Mouse (Mus musculus) gastrocnemius, postnatal 36 days (tissue): ENCODE measurements around the gene Hist1h2ad. TPM values are rescaled to one million over a fixed set of nuclear protein-coding genes. Genes with fewer than 3 reads are reported as not detected.
"Not testable (repeated sequence)": the region's sequence is repeated elsewhere in the genome, so short reads cannot be mapped to it uniquely, and the experiment has no call there.

Source experiments
- DNase-seq, 2 experiments: peaks; one replicate each; pipeline ENCODE4 v3.0.0; 2022
- intact Hi-C: fragments of 180-260 bp; cut with DNase I; formaldehyde crosslinking; loops from one replicate; pipeline ENCODE4 v1.15.1; 2025
- total RNA-seq, 2 experiments: library from RNA; stranded (reverse); gene quantifications; 2 replicates each; pipeline ENCODE4 v1.2.3; 2021

Hist1h2ad gene
- total RNA-seq, 2 experiments from 2014 or later: 1.2 to 2.2 TPM

GRCm38 (mm10) chr13:23539821-23540220 lies 34.4 kb upstream of the Hist1h2ad start:
- DNase-seq, intact Hi-C loops: not testable (repeated sequence)

GRCm38 (mm10) chr13:23541497-23541896 lies 32.7 kb upstream of the Hist1h2ad start:
- DNase-seq: no peak
- intact Hi-C loops: no loop called here

- intact Hi-C loops, DNase-seq: not testable (repeated sequence)
Measured at GRCm38 (mm10) chr13:23542225-23542980, 31.8 kb upstream of the Hist1h2ad start.

- intact Hi-C loops: not testable (repeated sequence)
- DNase-seq: peak; percentile 27 to 57
Measured at GRCm38 (mm10) chr13:23542999-23543607, 31.1 kb upstream of the Hist1h2ad start, which contains the start of gene Hist1h2bh. Hist1h2bh (minus strand) TSS chr13:23543392.

GRCm38 (mm10) chr13:23543965-23544786 lies 30.0 kb upstream of the Hist1h2ad start, which contains the start of gene Hist1h3f:
Hist1h3f (plus strand) TSS chr13:23544052.
- intact Hi-C loops: no loop called here
- peak in 1 of 2 experiments; percentile 60 for DNase-seq

- intact Hi-C loops: not testable (repeated sequence)
Measured at GRCm38 (mm10) chr13:23544787-23545120, 29.4 kb upstream of the Hist1h2ad start.

GRCm38 (mm10) chr13:23546694-23547093 lies 27.5 kb upstream of the Hist1h2ad start:
- DNase-seq: no peak
- intact Hi-C loops: no loop called here

More at GRCm38 (mm10) chr13:23544787-23545120, 29.4 kb upstream of the Hist1h2ad start:
- not testable (repeated sequence) for DNase-seq

- intact Hi-C loops: no loop called here
- DNase-seq: no peak
Measured at GRCm38 (mm10) chr13:23550761-23551145, 23.4 kb upstream of the Hist1h2ad start.

- DNase-seq: peak; percentile 38 to 47
- intact Hi-C loops: not testable (repeated sequence)
Measured at GRCm38 (mm10) chr13:23551146-23551834, 22.9 kb upstream of the Hist1h2ad start, which contains the start of gene Hist1h4f. Hist1h4f (minus strand) TSS chr13:23551648.

- intact Hi-C loops: no loop called here
- no peak for DNase-seq
Measured at GRCm38 (mm10) chr13:23551931-23552914, 22.0 kb upstream of the Hist1h2ad start.

- intact Hi-C loops: no loop called here
- no peak for DNase-seq
Measured at GRCm38 (mm10) chr13:23552962-23553361, 21.2 kb upstream of the Hist1h2ad start, which contains the start of gene Hist1h1d. Hist1h1d (plus strand) TSS chr13:23553262.

- no peak for DNase-seq
- intact Hi-C loops: no loop called here
Measured at GRCm38 (mm10) chr13:23554393-23554792, 19.8 kb upstream of the Hist1h2ad start.

- DNase-seq: peak in 1 of 2 experiments; percentile 45
- intact Hi-C loops: no loop called here
Measured at GRCm38 (mm10) chr13:23554925-23555838, 19.0 kb upstream of the Hist1h2ad start.

- peak in 1 of 2 experiments; percentile 26 for DNase-seq
- intact Hi-C loops: no loop called here
Measured at GRCm38 (mm10) chr13:23555839-23556416, 18.3 kb upstream of the Hist1h2ad start.

GRCm38 (mm10) chr13:23556906-23557305 lies 17.3 kb upstream of the Hist1h2ad start:
- DNase-seq: no peak
- intact Hi-C loops: no loop called here

- intact Hi-C loops: not testable (repeated sequence)
Measured at GRCm38 (mm10) chr13:23560699-23561098, 13.5 kb upstream of the Hist1h2ad start.

GRCm38 (mm10) chr13:23561531-23561882 lies 12.7 kb upstream of the Hist1h2ad start:
- intact Hi-C loops, DNase-seq: not testable (repeated sequence)

More at GRCm38 (mm10) chr13:23560699-23561098, 13.5 kb upstream of the Hist1h2ad start:
- not testable (repeated sequence) for DNase-seq
